Mouse (Mus musculus) midbrain, embryonic 16.5 days (tissue): Measurements from ENCODE around the gene Trmt11. TPM values are rescaled to one million over a fixed set of nuclear protein-coding genes. Genes with fewer than 3 reads are reported as not detected.

ENCODE experiments used
- ATAC-seq: fragments of 200-750 bp; cut with Nextera tagmentation; 2 replicates; pipeline ENCODE4 v1.8.0; 2017; ENCODE audit warnings: moderate TSS enrichment
- H3K27ac ChIP-seq: fragments of 300-500 bp; sonication (generic); 2 replicates; pipeline ENCODE4 v1.5.1; 2014; ENCODE audit warnings: mild to moderate bottlenecking, low read length, mixed read lengths
- H3K27me3 ChIP-seq: fragments of 300-500 bp; sonication (generic); 2 replicates; pipeline ENCODE4 v1.6.1; 2014; ENCODE audit warnings: low read depth, low read length, mixed read lengths; ENCODE audit not compliant: control insufficient read depth, insufficient read depth
- H3K36me3 ChIP-seq: fragments of 300-500 bp; sonication (generic); 2 replicates; pipeline ENCODE4 v1.6.1; 2014; ENCODE audit warnings: mild to moderate bottlenecking, low read length, moderate library complexity, mixed read lengths; ENCODE audit not compliant: control insufficient read depth, insufficient read depth
- H3K4me1 ChIP-seq: fragments of 300-500 bp; sonication (generic); 2 replicates; pipeline ENCODE4 v1.6.1; 2014; ENCODE audit warnings: mild to moderate bottlenecking, low read length, mixed read lengths; ENCODE audit not compliant: control insufficient read depth, insufficient read depth
- H3K4me2 ChIP-seq: fragments of 300-500 bp; sonication (generic); 2 replicates; pipeline ENCODE4 v1.6.1; 2014; ENCODE audit warnings: mild to moderate bottlenecking, low read length, mixed read lengths
- H3K4me3 ChIP-seq: fragments of 300-500 bp; sonication (generic); 2 replicates; pipeline ENCODE4 v1.5.1; 2014; ENCODE audit warnings: low read depth, mild to moderate bottlenecking, low read length, moderate library complexity, mixed read lengths
- H3K9ac ChIP-seq: fragments of 300-500 bp; sonication (generic); 2 replicates; pipeline ENCODE4 v1.6.1; 2014; ENCODE audit warnings: low read depth, low read length, mixed read lengths
- H3K9me3 ChIP-seq: fragments of 300-500 bp; sonication (generic); replicated peaks from 2 replicates; pipeline ENCODE4 v1.6.1; 2014; ENCODE audit warnings: mild to moderate bottlenecking, low read length, mixed read lengths; ENCODE audit not compliant: control insufficient read depth, poor library complexity, severe bottlenecking
- WGBS: fragments of 180-500 bp; shearing (Covaris S2); extraction: QIAGEN DNeasy Blood & Tissue Kit; methylation state at CpG from one replicate; pipeline ENCODE4 v1.1.7; 2014; 5-methylcytosine and 5-hydroxymethylcytosine counted together
- polyA plus RNA-seq: library from polyadenylated mRNA; unstranded; fragments of >200 nt; fragmentation: Nextera tagmentation; extraction: Ambion mirVana; gene quantifications from 2 replicates; pipeline ENCODE4 v1.2.1, GENCODE M21; 2015

Gene Trmt11
- polyA plus RNA-seq, 1 experiment from 2014 or later, result 20.3 TPM

DNA sequence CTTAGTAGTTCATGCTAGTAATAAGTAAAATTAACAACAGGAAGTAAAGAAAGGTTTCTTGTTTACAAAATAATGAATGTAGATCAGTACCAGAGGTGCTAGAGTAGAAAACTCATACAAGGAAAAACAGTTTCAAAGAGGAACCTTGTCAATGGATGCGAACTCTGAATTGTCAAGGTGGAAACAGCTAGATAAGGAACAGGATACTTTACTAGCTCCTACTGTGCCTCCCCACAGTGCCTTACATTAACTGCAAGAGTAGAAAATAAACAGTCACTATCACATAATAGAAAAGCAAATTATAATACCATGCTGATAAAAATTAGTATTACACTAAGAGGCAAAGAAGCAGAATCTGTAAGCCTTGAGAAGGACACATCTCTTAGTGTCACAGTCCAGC is 14.9 kb downstream of the Trmt11 start:
- Histone ChIP-seq H3K4me1 (no peaks in the 10 kb centered on the region), H3K9me3 (no peaks in the 10 kb centered on the region), H3K4me2 (no peak overlapping the region), H3K4me3 (no peak overlapping the region), H3K27me3 (no peaks in the 10 kb centered on the region), H3K9ac (no peak overlapping the region), H3K36me3 (peaks cover 8% of the 10 kb centered on the region), H3K27ac (no peak overlapping the region)
- ATAC-seq, result no peak
- 96% methylated on average over 1 of the region's 1 CpGs for WGBS

GRCm38 (mm10) chr10:30577670-30578280 is 22.8 kb downstream of the Trmt11 start:
- Histone ChIP-seq H3K27ac (no peak overlapping the region), H3K4me2 (no peak overlapping the region), H3K27me3 (no peaks in the 10 kb centered on the region), H3K9ac (no peak overlapping the region), H3K9me3 (no peaks in the 10 kb centered on the region), H3K4me3 (no peak overlapping the region), H3K36me3 (peaks cover 4% of the 10 kb centered on the region; the same call in 1 of the 2 replicates), H3K4me1 (no peaks in the 10 kb centered on the region)
- no peak for ATAC-seq
- WGBS, result 99% methylated on average over 5 of the region's 5 CpGs

GRCm38 (mm10) chr10:30566364-30566763 is 34.2 kb downstream of the Trmt11 start:
- no peak for ATAC-seq
- H3K9ac ChIP-seq, result no peak overlapping the region
- H3K4me2 ChIP-seq, result no peak overlapping the region
- no peak overlapping the region for H3K27ac ChIP-seq
- H3K4me1 ChIP-seq, result no peaks in the 10 kb centered on the region
- peaks cover 7% of the 10 kb centered on the region for H3K36me3 ChIP-seq
- no peak overlapping the region for H3K4me3 ChIP-seq
- H3K9me3 ChIP-seq, result no peaks in the 10 kb centered on the region
- no peaks in the 10 kb centered on the region for H3K27me3 ChIP-seq

DNA sequence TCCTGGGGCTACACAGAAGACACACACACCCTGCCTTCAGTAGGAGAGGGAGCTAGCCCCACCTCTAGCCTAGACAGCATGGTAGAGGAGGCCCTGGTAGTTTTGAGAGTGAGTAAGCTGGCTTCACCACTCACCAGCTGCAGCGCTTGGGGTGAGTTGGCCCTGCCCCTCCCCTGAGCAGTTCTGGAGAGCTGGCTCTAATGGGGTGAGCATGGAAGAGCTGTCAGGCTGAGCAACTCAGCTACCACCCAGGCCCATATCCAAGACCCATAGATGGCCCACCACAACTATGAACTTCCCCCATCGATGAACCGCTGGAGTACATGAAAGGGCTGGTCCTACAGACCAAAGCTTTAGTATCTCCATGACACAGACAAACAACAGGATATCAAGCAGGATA is 35.9 kb downstream of the Trmt11 start:
- no peak overlapping the region for H3K4me3 ChIP-seq
- 91% methylated on average over 3 of the region's 3 CpGs for WGBS
- no peak overlapping the region for H3K9ac ChIP-seq
- peaks cover 21% of the 10 kb centered on the region for H3K36me3 ChIP-seq
- no peaks in the 10 kb centered on the region for H3K4me1 ChIP-seq
- no peak overlapping the region for H3K27ac ChIP-seq
- H3K4me2 ChIP-seq, result no peak overlapping the region
- H3K27me3 ChIP-seq, result no peaks in the 10 kb centered on the region
- no peaks in the 10 kb centered on the region for H3K9me3 ChIP-seq
- no peak for ATAC-seq

DNA sequence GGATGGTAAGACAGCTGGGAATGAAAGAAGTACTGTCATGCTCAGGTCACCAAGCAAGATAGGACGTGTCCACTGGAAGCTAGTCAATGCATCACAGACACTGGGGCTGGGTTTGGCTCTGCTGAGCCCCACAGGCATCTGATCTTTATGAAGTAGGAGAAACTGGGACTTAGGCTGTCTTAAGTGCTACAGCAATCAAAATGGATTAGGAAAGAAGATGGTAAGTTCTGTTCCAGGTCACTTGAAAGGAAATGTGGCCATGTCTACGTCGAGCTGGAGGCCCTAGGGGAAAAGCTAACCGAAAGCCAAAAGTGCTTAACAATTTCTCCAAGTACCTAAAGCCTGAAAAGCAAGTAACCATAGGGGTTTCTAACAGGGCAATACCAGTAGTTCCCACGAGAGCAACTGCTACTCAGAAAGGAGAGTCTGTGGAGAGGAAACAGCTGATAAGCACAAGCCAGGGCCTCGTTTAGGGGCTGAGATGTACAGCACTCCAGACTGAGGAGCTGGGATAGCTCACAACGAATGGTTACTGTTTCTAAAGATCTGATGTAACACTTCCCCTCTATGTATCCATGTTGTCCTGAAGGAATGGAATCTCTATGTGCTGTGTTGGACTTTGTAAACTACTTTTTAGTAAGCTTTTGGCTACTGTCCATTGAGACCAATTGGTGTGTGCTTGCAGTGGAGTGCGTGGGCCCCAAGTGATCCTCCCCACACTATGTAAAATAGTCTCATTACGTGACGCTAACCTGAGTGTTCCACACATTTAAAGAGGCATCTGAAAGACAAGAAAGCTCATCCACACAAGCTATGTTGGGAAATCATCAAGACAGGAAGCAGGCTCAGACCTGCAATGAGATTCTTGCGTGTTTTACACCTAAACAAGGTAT is 44.6 kb downstream of the Trmt11 start:
- ATAC-seq, result no peak
- WGBS, result 97% methylated on average over 11 of the region's 11 CpGs
- Histone ChIP-seq H3K27ac (no peak overlapping the region), H3K4me1 (no peaks in the 10 kb centered on the region), H3K4me3 (no peak overlapping the region), H3K9ac (no peak overlapping the region), H3K4me2 (no peak overlapping the region), H3K9me3 (no peaks in the 10 kb centered on the region), H3K36me3 (peaks cover 31% of the 10 kb centered on the region), H3K27me3 (no peaks in the 10 kb centered on the region)

DNA sequence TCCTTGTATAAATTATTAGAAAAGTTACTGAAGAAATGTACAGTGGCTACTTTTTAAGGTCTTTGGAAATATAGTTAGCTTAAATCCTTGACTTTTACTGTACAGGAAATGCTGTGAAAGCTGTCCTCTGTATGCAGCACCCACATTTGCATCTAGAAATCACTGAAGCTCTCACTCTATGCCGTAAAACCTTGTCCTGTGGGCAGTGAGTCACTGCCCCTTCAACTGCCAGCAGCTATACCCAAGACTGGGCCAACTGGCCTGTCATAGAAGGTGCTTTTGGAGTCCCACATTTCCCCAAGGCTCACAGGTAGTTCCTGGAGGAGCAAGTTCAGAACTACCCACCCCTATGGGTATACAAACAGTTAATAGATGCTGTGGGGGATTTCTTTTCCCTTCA is 48.2 kb downstream of the Trmt11 start:
- no peaks in the 10 kb centered on the region for H3K4me1 ChIP-seq
- H3K27ac ChIP-seq, result no peak overlapping the region
- H3K27me3 ChIP-seq, result no peaks in the 10 kb centered on the region
- H3K4me2 ChIP-seq, result no peak overlapping the region
- H3K9me3 ChIP-seq, result no peaks in the 10 kb centered on the region
- ATAC-seq, result no peak
- 91% methylated on average over 1 of the region's 1 CpGs for WGBS
- H3K9ac ChIP-seq, result no peak overlapping the region
- no peak overlapping the region for H3K4me3 ChIP-seq
- peaks cover 12% of the 10 kb centered on the region; the same call in 1 of the 2 replicates for H3K36me3 ChIP-seq

DNA sequence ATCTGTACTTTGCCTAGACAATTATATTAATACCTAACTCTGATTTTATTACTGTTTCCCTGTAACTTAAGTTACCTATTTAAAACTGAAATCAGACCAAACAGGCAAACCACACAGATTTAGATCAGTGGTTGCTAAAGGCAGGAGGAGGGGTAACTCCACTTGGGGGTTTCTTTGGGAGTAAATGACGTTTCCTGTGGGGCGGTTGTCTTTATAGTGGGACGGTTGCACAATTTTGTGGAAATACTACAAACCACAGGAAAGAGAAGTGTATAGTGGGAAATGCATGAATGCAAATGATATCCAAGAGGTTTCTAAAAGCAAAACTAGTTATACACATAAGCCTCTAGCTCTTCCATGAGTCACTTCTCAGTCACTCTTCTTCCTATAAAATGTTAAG is 50.6 kb downstream of the Trmt11 start:
- H3K27me3 ChIP-seq, result no peaks in the 10 kb centered on the region
- H3K9ac ChIP-seq, result no peak overlapping the region
- no peak overlapping the region for H3K27ac ChIP-seq
- H3K4me2 ChIP-seq, result no peak overlapping the region
- H3K36me3 ChIP-seq, result peaks cover 15% of the 10 kb centered on the region; the same call in 1 of the 2 replicates
- WGBS, result 90% methylated on average over 3 of the region's 3 CpGs
- H3K9me3 ChIP-seq, result no peaks in the 10 kb centered on the region
- no peak overlapping the region for H3K4me3 ChIP-seq
- ATAC-seq, result no peak
- H3K4me1 ChIP-seq, result no peaks in the 10 kb centered on the region

GRCm38 (mm10) chr10:30538538-30538815 is 62.1 kb downstream of the Trmt11 start:
- H3K27ac ChIP-seq, result no peak overlapping the region
- peak; percentile 69; the same call in 1 of the 2 replicates for ATAC-seq
- no peaks in the 10 kb centered on the region for H3K4me1 ChIP-seq
- H3K27me3 ChIP-seq, result no peaks in the 10 kb centered on the region
- H3K9me3 ChIP-seq, result no peaks in the 10 kb centered on the region
- H3K9ac ChIP-seq, result no peak overlapping the region
- no peak overlapping the region for H3K4me3 ChIP-seq
- H3K4me2 ChIP-seq, result no peak overlapping the region
- H3K36me3 ChIP-seq, result peaks cover 6% of the 10 kb centered on the region; the same call in 1 of the 2 replicates
- WGBS, result 83% methylated on average over 5 of the region's 5 CpGs

DNA sequence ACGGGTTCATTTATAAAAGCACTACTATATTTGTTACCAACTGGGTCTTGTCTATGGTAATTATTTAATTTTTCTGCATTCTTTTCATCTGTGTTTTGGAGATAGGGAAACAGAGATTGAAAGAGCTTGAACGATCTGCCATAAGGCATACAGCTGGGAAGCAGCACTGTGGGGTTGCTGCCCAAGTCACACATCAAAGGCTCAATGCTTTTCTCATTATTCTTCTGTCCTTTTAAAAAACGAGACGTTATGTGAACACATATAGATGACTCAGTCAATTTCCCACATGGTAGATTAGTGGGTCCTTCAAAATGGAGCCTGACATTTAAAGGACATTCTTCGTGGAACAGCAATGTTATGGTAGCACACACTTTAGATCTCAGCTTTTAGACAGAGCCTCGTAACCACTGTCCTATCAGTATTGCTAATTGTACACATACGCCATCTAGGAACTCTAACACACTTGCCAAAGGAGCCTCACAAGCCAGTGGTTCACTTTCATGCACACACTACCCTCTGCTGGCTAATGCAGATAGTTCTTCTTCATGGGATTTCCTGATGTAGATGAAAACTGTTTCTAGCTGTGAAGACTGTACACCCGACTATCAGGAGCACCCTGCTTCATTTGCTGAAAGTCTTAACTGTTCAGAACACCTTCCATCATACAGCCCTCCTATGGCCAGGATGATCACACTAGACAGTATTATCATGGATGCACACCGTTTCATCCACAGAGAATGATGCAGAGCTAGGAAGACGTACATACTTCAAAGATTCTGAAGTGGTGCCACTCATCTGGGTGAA is 62.6 kb downstream of the Trmt11 start:
- ATAC-seq, result peak; percentile 94
- Histone ChIP-seq H3K27me3 (no peaks in the 10 kb centered on the region), H3K9me3 (no peaks in the 10 kb centered on the region), H3K4me2 (no peak overlapping the region), H3K9ac (no peak overlapping the region), H3K27ac (no peak overlapping the region), H3K36me3 (peaks cover 6% of the 10 kb centered on the region; the same call in 1 of the 2 replicates), H3K4me1 (no peaks in the 10 kb centered on the region), H3K4me3 (no peak overlapping the region)
- 71% methylated on average over 10 of the region's 10 CpGs for WGBS
